Mouse (Mus musculus) adrenal gland (tissue): Measurements from ENCODE around the gene Prrg3.
"Not testable (repeated sequence)": the region's sequence is repeated elsewhere in the genome, so short reads cannot be mapped to it uniquely, and the experiment has no call there.

Experiments used
- intact Hi-C: fragments of 180-260 bp; cut with DNase I; formaldehyde crosslinking; loops from one replicate; pipeline ENCODE4 v1.15.1; 2025
- long read RNA-seq, 2 experiments: library from polyadenylated mRNA; unstranded; transcript quantifications; one replicate each; pipeline ENCODE4 v2.0.0; 2020; ENCODE audit warnings: borderline replicate concordance in 1 of 2; ENCODE audit not compliant: insufficient replicate concordance in 1 of 2

The Prrg3 gene
- long read RNA-seq, experiment 1, partial matches to known transcripts = 0 of 2 reads
- long read RNA-seq, experiment 1, other reads (novel, unspliced or antisense) = 2 of 2 reads
- long read RNA-seq, experiment 2, partial matches to known transcripts = 0 of 1 reads
- long read RNA-seq, experiment 2, other reads (novel, unspliced or antisense) = 1 of 1 reads

DNA sequence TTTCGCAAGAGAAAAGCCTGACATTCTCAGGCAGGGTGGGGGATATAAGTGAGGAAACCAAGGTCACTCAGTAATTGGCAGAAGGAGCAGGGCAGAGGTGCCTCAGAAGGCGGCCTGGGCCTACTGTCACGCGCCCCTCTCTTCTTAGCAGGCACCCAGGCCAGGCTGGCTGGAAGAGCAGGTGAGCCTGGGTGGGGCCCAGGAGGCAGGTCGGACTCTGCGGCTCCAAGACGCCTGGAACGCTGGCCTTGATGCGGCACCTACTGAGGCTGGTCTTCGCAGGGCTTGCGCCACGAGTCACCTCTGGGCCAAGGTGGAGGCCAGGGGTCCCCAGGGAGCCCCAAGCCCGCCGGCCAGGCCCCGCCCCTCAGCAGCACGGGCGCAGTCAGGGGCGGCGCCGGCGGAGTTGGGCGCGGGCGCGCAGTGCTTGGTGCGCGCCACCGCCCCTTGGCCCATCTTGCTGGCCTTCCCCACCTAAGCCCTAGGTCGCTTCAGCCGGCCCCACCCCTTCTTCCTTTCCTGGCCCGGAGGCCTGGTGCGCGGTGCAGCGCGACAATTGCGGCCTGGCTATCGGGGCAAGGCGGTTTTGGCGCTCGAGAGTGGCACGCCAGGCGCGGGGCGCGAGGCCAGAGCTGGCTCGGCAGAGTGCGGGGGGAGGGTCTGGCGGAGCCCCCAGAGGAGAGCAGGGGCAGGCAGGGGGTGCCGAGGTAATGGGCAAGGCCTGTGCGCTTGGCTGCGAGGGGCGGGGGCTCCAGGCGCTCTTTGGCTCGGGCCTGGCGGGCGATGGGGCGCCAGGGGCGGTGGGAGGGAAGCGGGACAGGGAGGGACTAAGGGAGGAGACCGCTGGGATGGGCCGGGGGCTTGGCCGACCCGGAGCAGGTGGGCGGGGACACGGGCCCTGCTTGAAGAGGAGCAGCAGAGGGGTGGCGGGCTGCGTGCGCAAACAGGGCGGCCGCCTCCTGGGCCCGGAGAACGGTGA lies at the start of gene Prrg3:
Prrg3 (plus strand) TSS at position 552 of the 979 bp plus-strand sequence.
- intact Hi-C loops = no loop called here

DNA sequence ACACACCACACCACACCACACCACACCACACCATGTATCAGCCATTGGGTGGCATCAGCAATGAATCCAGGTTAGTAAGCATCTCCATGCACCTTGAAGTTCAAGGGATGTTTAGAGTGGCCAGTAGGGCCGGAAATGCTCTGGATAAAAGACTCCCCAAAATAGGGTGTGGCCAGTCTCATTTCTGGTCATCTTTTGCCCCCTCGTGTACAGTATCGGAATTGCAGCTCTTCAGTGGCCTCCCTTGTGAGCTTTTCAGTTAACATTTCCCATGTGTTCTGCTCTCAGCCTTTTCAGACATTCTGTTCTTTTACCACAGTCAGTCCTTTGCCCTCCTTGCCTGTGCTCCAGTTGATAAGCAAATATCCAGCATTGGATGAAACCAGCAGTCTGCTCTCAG lies 15.8 kb upstream of the Prrg3 start:
- intact Hi-C loops = loop anchor here (5.0 kb wide), 2 partner anchors 149 to 299 kb away; no protein-coding TSS in a partner anchor

DNA sequence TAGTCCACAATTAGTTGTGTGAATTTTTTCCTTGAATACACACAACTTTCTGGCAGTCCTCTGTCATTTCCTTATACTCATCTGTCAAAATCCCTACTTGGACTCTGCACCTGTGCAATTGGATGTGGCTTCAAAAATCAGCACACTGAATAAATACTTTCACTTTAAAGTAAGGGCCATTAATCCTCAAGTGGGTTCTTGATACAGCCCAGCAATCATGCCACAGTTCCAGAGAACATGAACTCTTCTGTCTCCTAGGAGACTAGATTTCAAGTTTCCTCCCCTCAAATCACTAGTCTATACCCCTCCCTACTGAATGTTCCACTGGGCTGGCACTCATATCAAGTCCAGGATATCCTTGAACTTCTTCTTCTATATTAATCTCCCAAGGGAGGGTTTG lies 4.1 kb upstream of the Prrg3 start:
- intact Hi-C loops = no loop called here

DNA sequence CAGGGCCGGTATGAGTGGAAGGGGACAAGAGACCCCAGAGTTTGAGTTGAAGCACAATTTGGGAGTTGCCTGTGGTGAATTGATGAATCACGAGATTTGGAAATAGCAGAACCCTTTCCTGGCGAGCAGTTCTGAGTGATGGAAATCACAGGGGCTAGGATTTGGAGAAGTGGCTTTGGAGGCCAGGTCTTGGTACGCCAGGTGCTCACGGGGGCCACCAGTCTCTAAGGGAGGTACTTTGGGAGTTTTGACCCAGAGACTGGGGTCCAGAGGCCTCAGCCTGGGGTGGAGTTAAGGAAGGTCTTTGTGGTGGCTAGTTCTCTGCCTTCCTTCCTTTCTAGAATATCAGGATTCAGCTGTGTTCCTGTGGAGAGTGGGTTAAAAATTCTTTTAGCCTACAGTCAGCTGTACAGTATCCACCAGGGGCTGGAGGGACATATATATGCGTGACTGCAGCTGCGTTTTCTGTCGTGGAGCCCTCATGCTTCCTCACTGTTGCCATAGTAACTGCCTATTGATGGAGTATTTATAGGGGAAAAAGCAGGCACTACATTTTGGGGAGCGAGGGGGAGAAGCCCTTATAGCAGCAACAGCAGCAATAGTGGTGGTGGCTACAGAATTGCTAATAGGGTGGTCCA lies 970 bp downstream of the Prrg3 start:
- intact Hi-C loops = no loop called here

DNA sequence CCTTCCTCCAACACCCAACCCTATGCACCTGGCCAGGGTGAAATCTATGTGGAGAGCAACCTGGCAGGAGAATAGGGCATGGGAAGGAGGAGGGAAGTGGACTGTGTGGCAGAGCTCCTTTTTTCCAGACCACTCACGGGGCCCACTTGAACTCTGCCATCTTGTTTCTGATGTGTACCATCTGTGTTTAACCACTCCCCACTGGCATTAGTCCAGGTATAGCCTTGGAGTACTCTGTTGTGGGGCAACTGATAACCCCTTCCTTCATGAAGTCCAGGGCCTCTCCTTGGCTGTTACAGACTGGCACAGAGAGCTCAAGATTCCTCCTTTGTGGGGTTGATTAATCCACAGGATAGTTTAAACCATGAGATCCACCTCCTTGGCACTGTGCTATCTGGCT lies 5.8 kb downstream of the Prrg3 start:
- intact Hi-C loops = no loop called here

DNA sequence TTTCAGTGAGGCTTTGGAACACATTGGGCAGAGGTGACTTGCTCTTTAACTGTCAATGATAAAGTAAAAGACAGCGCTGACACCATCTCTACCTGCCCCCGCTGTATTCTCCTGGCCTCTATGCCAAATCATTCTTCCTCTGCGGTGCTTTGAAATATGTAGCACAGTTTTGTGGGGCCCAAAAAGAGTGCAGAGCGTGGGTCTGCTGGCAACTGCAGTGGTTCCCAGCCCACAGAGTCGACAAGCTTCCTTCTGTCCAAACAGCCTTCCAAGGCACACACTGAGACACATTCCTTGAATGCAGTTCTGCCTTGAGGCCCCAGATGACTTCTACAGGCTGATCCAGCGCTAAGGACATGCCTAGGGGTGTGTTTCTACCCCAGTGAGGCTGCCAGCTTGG lies 6.4 kb downstream of the Prrg3 start:
- intact Hi-C loops = no loop called here

DNA sequence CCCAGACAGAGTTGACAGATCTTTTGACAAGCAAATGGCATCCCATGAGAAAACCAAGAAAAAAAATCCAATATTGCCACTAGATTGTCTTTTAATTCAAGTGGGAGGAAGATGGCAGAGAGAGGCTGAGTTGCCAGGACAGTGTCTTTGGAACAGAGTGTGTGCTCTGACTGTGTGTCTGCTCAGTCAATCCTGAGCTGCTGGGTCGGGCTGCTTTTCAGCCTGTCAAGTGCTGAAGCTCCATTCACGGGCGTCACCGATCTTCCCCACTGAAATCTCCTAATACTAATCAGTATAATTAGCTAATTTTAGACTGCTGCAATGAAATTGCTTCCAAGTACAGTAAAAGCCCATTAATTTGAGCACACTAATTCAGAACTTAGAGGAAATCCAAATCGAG lies 8.9 kb downstream of the Prrg3 start:
- intact Hi-C loops = no loop called here

DNA sequence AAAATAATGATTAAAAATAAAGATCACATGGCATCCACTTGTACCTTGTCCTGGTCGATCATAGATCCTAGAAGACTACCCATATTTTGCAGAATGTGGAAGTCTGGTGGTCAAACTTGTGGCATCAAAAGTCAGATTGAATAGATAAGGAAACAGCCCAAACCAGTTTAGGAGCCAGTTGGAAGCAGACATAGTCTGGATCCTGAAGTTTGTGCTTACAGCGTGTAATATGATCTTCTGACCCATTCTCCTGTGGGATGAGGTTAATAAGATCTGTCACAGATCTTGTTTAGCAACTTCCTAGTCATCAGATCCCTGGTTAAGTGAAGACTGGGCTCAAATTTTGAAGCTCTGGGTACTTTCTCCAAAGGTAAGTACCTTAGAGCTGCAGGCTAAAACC lies 10.3 kb downstream of the Prrg3 start, which contains the start of gene Fate1:
Fate1 (plus strand) TSS at position 301 of the 400 bp plus-strand sequence.
- intact Hi-C loops = no loop called here

DNA sequence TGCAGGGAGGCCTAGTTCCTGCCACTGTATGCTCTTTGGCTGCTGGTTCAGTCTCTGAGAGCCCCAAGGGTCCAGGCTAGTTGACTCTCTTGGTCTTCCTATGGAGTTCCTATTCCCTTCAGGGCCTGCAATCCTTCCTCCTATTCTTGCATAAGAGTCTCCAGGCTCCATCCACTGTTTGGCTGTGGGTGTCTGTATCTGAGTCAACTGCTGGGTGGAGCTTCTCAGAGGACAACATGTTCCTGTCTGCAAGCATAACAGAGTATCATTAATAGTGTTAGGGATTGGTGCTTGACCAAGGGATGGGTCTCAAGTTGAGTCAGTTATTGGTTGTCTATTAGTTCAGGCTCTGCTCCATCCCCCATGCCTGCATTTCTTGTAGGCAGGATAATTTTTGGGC lies 15.3 kb downstream of the Prrg3 start:
- intact Hi-C loops = not testable (repeated sequence)

DNA sequence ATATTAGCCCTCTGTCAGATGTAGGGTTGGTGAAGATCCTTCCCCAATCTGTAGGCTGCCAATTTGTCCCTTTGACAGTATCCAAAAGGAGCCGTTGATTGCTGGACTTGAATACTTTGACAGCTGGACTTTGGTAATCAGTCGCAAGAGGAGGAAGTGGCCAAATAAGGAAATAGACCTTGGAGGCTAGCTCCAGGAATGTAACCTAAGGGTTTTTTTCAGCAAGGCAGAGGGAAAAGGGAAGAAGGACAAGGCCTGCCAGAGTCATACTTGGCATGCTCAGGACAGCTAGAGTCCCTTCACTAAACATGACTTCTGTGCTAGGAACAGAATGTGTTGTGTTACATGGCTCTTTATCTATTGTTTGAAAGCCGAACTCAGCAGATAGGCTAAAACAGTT lies 18.0 kb downstream of the Prrg3 start:
- intact Hi-C loops = no loop called here

DNA sequence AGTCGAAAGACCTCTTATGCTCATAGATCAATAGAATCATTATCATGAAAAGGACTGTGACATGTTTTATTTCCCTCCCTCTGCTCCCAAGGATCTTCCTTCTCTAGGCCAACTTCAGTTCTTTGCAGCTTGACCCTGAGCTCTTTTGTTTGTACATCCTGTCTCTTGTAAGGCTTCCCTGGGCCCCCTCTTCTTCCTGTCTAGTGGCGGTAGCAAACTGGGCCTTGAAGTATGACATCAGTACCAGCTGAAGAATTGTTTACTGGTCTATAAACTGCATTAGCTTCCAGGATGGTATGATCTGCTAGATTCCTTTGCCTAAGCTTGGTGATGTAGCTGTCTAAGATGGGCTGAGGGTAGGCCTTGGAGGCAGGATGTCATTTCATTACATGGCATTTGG lies 18.9 kb downstream of the Prrg3 start:
- intact Hi-C loops = no loop called here

DNA sequence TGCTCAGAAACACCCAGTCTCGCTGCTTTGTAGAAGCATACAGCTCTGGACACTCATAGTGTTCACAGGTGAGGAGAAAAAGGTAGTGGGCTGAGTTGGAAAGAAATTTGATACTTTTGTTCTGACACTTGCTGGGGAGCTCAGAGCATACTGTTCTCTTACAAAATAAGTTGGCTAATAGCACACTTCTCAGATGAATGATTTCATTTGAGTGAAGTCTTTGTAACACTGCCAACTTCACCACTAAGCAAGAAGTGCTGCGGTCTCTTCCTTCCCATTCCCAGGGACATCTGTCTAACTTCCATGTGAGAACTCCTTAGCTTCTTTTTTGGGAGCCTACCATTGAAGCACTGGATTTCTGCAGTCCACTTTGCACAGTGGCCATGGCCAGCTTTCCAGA lies 20.8 kb downstream of the Prrg3 start:
- intact Hi-C loops = no loop called here

DNA sequence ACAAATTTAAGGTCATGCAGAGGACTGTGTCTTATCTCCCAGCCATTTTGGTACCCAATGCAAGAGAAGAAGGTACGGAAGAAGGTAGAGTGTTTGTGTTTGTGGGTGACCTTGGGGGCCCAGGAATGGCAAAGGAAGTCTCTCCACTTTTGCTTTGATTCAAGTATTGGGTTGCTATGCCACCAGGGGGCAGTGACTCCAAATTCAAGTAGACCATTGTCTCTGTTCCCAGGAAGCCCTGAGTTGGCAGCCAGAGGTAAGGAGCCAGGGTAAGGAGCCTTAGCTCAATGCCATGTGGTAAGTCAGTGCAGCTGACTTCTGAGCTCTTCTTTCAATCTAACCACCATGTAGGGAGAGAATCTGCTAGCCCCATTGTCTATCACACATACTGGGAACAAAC lies 21.4 kb downstream of the Prrg3 start:
- intact Hi-C loops = no loop called here

DNA sequence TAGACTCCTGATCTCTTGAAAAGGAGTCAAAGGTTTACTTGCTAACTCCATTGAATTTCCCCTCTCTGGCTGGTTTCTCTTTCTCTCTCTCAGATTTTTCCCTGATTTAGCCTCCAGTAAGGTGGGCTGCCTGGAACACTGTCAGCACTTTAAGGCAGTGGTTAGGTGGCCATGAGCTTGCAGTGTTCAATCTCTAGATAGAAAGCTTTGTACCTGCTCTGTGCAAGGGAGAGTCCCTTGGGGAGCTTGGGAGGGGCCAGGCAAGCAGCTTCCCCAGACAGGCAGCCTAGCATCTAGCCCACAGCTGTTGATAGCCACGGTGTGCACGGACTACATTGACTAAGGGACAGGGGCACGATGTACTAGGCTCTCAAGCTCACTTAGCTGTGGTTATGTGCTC lies 29.1 kb downstream of the Prrg3 start, which contains the start of gene Cnga2:
Cnga2 (plus strand) TSS at position 301 of the 400 bp plus-strand sequence.
- intact Hi-C loops = no loop called here

DNA sequence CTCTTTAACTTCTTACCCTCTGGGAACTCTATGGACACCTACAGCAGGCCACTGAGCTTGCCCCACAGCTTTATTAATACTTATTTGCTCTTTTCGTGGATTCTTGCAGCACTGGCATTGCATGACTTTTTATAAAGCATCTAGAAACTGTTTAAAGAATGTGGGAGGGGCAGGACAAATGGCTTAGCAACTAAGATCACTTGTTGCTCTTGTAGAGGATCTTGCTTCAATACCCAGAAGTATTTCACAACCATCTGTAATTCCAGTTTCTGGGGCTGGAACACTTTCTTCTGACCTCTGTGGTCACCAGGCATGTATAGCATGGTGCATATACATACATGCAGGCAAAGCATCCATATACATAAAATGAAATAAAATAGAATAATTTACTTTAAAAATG lies 33.5 kb downstream of the Prrg3 start:
- intact Hi-C loops = no loop called here

DNA sequence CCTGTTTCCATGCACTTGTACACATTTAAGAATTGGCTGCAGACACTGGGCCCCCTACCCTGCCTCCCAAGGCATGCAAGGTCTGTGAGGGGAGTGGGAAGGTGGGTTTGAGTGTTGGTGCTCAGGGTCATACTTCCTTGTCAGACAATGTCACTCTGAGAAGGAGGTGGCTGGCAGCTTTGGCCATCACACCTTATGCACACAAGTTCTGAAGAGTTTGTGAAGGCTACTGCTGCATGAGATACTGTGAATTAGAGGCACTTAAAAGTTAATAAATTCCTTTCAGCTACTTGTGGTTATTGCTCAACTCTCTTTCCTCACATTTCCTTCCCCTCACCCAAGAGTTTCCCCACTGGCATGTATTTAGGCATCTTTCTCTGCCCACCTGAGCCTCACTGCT lies 47.5 kb downstream of the Prrg3 start:
- intact Hi-C loops = loop anchor here (5.0 to 10.0 kb wide), 2 partner anchors 632 to 815 kb away; partner anchors contain the start of gene Gabrq

DNA sequence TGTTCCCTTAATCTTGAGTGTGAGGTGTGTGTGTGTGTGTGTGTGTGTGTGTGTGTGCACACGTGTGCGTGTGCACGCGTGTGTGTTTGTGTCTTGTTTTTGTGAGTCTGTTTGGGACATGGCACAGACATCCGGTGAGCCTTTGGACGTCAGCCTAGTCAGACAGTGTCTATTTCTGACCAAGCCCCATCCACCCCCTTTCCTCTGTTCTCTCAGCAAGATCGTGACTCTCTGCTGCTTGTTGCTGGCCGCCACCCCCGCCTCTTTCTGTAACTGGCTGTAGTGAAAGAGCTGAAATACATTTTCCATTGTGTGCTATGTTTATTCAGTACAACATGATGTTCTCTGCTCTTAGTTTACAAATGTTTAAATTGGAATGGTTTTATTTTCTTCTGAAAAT lies 49.8 kb downstream of the Prrg3 start:
- intact Hi-C loops = loop anchor here (5.0 to 10.0 kb wide), 2 partner anchors 630 to 813 kb away; partner anchors contain the start of gene Gabrq

DNA sequence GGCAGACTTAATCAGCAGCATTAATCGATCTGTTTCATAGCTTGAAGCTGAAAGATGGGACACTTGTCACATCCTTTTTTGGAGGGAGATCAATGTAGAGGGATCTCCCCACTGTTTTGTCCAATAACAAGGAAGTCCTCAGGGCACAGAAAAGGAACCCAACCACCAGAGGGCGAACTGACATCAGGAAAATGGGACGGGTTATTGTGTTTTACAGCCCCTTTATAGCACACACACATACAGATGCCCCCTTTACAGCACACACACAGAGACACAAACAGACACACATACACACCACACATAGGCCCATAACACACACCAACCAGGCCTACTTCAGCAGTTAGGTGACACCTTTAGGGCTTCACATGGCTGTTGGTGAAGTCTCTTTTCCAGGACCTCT lies 50.4 kb downstream of the Prrg3 start:
- intact Hi-C loops = loop anchor here (5.0 to 10.0 kb wide), 2 partner anchors 629 to 812 kb away; partner anchors contain the start of gene Gabrq

DNA sequence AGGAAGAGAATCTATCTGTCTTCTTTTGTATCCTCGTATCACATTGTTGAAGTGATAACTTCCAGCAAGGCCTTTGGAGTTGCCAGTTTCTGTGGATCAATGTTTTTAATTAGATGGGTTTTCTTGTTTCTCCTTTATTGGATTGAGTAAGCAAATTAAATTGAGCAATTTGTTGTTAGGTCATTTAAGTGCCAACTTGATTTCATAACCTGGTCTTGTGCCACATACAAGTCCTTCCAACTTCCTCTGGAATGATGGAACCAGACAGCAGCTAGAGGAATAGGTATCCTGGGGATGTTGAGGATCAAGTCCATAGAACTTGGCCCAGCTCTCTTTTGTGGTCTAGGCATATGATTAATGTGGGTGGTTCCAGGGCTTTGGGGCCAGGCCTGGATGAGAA lies 59.8 kb downstream of the Prrg3 start:
- intact Hi-C loops = no loop called here
